Mouse (Mus musculus) limb, embryonic 12.5 days (tissue): ENCODE data around the gene Med22. TPM values are rescaled to one million over a fixed set of nuclear protein-coding genes. Genes with fewer than 3 reads are reported as not detected.

Source experiments
- polyA plus RNA-seq: library from polyadenylated mRNA; unstranded; fragments of >200 nt; fragmentation: Nextera tagmentation; extraction: Ambion mirVana; gene quantifications from 2 replicates; pipeline ENCODE4 v1.2.1, GENCODE M21; 2016

The Med22 gene
- polyA plus RNA-seq, 1 experiment from 2014 or later, result 66.5 TPM

Other genes starting within 250 kb of the Med22 start
- gene Lcn4, start 239.4 kb downstream of the Med22 start, polyA plus RNA-seq, result not detected in 2 replicates
- not detected in 2 replicates for gene Abo, start 45.7 kb downstream of the Med22 start, polyA plus RNA-seq
- 33.5 and 36.2 TPM in 2 replicates for gene Surf6, start 7.8 kb downstream of the Med22 start, polyA plus RNA-seq
- gene Rpl7a, start 87 bp upstream of the Med22 start, polyA plus RNA-seq, result 600 and 634 TPM in 2 replicates
- gene Surf2, start 5.7 kb upstream of the Med22 start, polyA plus RNA-seq, result 45.5 and 48.3 TPM in 2 replicates
- 53.7 and 54.2 TPM in 2 replicates for gene Surf1, start 5.9 kb upstream of the Med22 start, polyA plus RNA-seq
- gene Surf4, start 23.3 kb upstream of the Med22 start, polyA plus RNA-seq, result 187 and 188 TPM in 2 replicates
- 0.13 TPM in 1 of 2 replicates, not detected in the other for gene Stkld1, start 23.4 kb upstream of the Med22 start, polyA plus RNA-seq
- gene Rexo4, start 53.7 kb upstream of the Med22 start, polyA plus RNA-seq, result 54.0 and 54.7 TPM in 2 replicates
- gene Adamts13, start 62.7 kb upstream of the Med22 start, polyA plus RNA-seq, result 0.06 and 0.11 TPM in 2 replicates
- gene Cacfd1, start 99.2 kb upstream of the Med22 start, polyA plus RNA-seq, result 96.5 and 100 TPM in 2 replicates
- 1.5 and 1.8 TPM in 2 replicates for gene Slc2a6, start 117.3 kb upstream of the Med22 start, polyA plus RNA-seq
- gene Mymk, start 161.5 kb upstream of the Med22 start, polyA plus RNA-seq, result 16.9 and 24.6 TPM in 2 replicates
- 11.8 and 12.3 TPM in 2 replicates for gene Adamtsl2, start 168.7 kb upstream of the Med22 start, polyA plus RNA-seq
- 0.52 and 0.75 TPM in 2 replicates for gene Fam163b, start 231.8 kb upstream of the Med22 start, polyA plus RNA-seq